Comparison of ENCODE assay signal across 17 mouse cellular contexts in genomic region chr13:39935216-39935615, GRCm38 (mm10).
"Had no signal": no experiment of that assay in that cellular context is flagged by ENCODE, and none has a peak within 500 bp of the region (broad histone marks: within the 10 kb centered on the region; RNA-seq: fewer than 3 reads in every experiment).

No protein-coding gene starts in this region.

- H3K9ac ChIP-seq: lung, embryonic 15.5 days; midbrain, embryonic 13.5 days; midbrain, embryonic 15.5 days; neural tube, embryonic 12.5 days; stomach, embryonic 15.5 days had no signal

- H3K27ac ChIP-seq: lung, embryonic 15.5 days; macrophage; midbrain, embryonic 13.5 days; midbrain, embryonic 15.5 days; neural tube, embryonic 12.5 days; stomach, embryonic 15.5 days; stomach, postnatal 0 days had no signal

- H3K36me3 ChIP-seq: lung, embryonic 15.5 days; midbrain, embryonic 13.5 days; midbrain, embryonic 15.5 days; neural tube, embryonic 12.5 days; stomach, embryonic 15.5 days had no signal

- H3K27me3 ChIP-seq: lung, embryonic 15.5 days; megakaryocyte, embryonic 14.5 days; midbrain, embryonic 13.5 days; midbrain, embryonic 15.5 days; neural tube, embryonic 12.5 days; stomach, embryonic 15.5 days had no signal

- DNase-seq: lung, adult 2 months; lung, postnatal 14 days; lung, postnatal 36 days; right cerebral cortex, postnatal 14 days; thymus, adult 2 months; thymus, postnatal 25 days; thymus, postnatal 4 days had no signal

- H3K4me2 ChIP-seq: lung, embryonic 15.5 days; midbrain, embryonic 11.5 days; midbrain, embryonic 13.5 days; midbrain, embryonic 15.5 days; neural tube, embryonic 12.5 days; stomach, embryonic 15.5 days had no signal

- ATAC-seq: lung, postnatal 0 days; midbrain, embryonic 13.5 days; midbrain, embryonic 15.5 days had no signal

- H3K4me1 ChIP-seq: lung, embryonic 15.5 days; megakaryocyte, embryonic 14.5 days; midbrain, embryonic 13.5 days; midbrain, embryonic 15.5 days; neural tube, embryonic 12.5 days; stomach, embryonic 15.5 days had no signal

- H3K9me3 ChIP-seq: lung, embryonic 15.5 days; midbrain, embryonic 13.5 days; midbrain, embryonic 15.5 days; neural tube, embryonic 12.5 days; stomach, embryonic 15.5 days had no signal

- H3K4me3 ChIP-seq: lung, embryonic 15.5 days; megakaryocyte, embryonic 14.5 days; midbrain, embryonic 13.5 days; midbrain, embryonic 15.5 days; neural tube, embryonic 12.5 days; stomach, embryonic 15.5 days had no signal
